In the genomic region with DNA sequence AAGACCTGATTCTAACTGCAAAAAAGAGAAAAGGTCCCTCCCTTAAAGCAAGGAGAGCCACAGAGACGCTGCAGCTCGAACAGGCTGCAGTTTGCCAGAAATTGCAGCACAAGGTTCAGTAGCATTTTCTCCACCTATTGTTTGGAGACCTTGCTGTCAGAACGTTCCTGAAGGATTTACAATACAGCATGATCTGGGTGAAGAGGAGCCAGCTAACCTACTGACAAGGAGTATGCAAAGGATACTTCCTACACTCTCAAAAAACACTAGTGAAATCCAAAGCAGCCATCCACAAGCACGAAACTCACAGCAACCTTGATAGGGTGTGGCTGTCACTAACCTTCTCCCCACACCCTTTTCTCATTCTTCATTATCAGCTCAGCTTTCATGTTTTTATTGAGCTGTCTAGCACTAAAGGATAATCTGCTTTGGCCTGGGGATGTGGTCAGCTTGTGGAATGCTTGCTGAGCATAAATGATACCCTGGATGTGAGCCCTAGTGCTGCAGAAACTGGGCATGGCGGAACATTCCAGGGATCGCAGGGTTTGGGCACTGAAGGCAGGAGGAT, we compare ENCODE assay signal across 7 mouse cellular contexts.
DNase-seq lines count a peak whose midpoint lies in the region; ATAC-seq and TF ChIP-seq lines count a peak whose summit lies in the region.

No protein-coding gene starts in this region.

- peak overlapping the region; percentile 24 for H3K4me2 ChIP-seq in forebrain, embryonic 14.5 days (ENCODE audit: low read length)
- H3K4me2 ChIP-seq in hindbrain, embryonic 15.5 days: peak overlapping the region; percentile 42
- H3K4me2 ChIP-seq in neural tube, embryonic 14.5 days (ENCODE audit: low read depth, low read length): no peak overlapping the region

- 27% methylated on average over 6 of the region's 6 CpGs for WGBS in lung, adult 2 months
- WGBS in forebrain, embryonic 14.5 days: 42% methylated on average over 6 of the region's 6 CpGs
- 33% methylated on average over 6 of the region's 6 CpGs for WGBS in hindbrain, embryonic 15.5 days
- WGBS in neural tube, embryonic 14.5 days: 52% methylated on average over 6 of the region's 6 CpGs

- peaks cover 22% of the 10 kb centered on the region for H3K4me1 ChIP-seq in lung, adult 2 months (ENCODE audit: control insufficient read depth, insufficient read depth, low read length)
- H3K4me1 ChIP-seq in forebrain, embryonic 14.5 days (ENCODE audit: control insufficient read depth, insufficient read depth, low read length): peaks cover 13% of the 10 kb centered on the region
- peaks cover 17% of the 10 kb centered on the region for H3K4me1 ChIP-seq in hindbrain, embryonic 15.5 days (replicated peaks)
- H3K4me1 ChIP-seq in neural tube, embryonic 14.5 days (ENCODE audit: control insufficient read depth, insufficient read depth, low read length): peaks cover 9% of the 10 kb centered on the region; the same call in 1 of the 2 replicates

- peak overlapping the region; percentile 38 for H3K9ac ChIP-seq in forebrain, embryonic 14.5 days (ENCODE audit: low read length)
- peak overlapping the region; percentile 31; the same call in 1 of the 2 replicates for H3K9ac ChIP-seq in hindbrain, embryonic 15.5 days
- H3K9ac ChIP-seq in neural tube, embryonic 14.5 days (replicated peaks; ENCODE audit: low read depth, low read length): peak overlapping the region; percentile 30; the same call in 1 of the 2 replicates

- peak overlapping the region; percentile 70 for H3K27ac ChIP-seq in forebrain, embryonic 14.5 days (ENCODE audit: low read depth, low read length)
- peak overlapping the region; percentile 71 for H3K27ac ChIP-seq in hindbrain, embryonic 15.5 days (replicated peaks)
- H3K27ac ChIP-seq in neural tube, embryonic 14.5 days (ENCODE audit: low read depth, low read length): peak overlapping the region; percentile 69

- H3K9me3 ChIP-seq in forebrain, embryonic 14.5 days (replicated peaks; ENCODE audit: control insufficient read depth, low read length): no peaks in the 10 kb centered on the region
- no peaks in the 10 kb centered on the region for H3K9me3 ChIP-seq in hindbrain, embryonic 15.5 days
- H3K9me3 ChIP-seq in neural tube, embryonic 14.5 days (ENCODE audit: control insufficient read depth, low read length): no peaks in the 10 kb centered on the region

- no peaks in the 10 kb centered on the region for H3K36me3 ChIP-seq in forebrain, embryonic 14.5 days (ENCODE audit: control insufficient read depth, insufficient read depth, low read length)
- no peaks in the 10 kb centered on the region for H3K36me3 ChIP-seq in hindbrain, embryonic 15.5 days
- H3K36me3 ChIP-seq in neural tube, embryonic 14.5 days (ENCODE audit: control insufficient read depth, insufficient read depth, low read length): no peaks in the 10 kb centered on the region

- no peak for TF ChIP-seq POLR2A in lung, adult 2 months (IDR thresholded peaks at IDR 0.05; ENCODE audit: borderline replicate concordance, extremely low read depth, low read depth, low read length)

- DNase-seq in lung, adult 2 months: peak; percentile 5
- DNase-seq in lung, postnatal 14 days: no peak
- no peak for DNase-seq in forebrain, embryonic 14.5 days (ENCODE audit: low spot score)
- DNase-seq in layer of hippocampus, adult 9-10 months (ENCODE audit: low spot score): no peak
- no peak for DNase-seq in layer of hippocampus, postnatal 14 days (ENCODE audit: low spot score in 2 of 2)

- no peak overlapping the region for H3K4me3 ChIP-seq in lung, adult 2 months (replicated peaks; ENCODE audit: extremely low read depth, low read depth, low read length)
- H3K4me3 ChIP-seq in forebrain, embryonic 14.5 days (ENCODE audit: low read depth, low read length): no peak overlapping the region
- peak overlapping the region; percentile 14 for H3K4me3 ChIP-seq in hindbrain, embryonic 15.5 days
- H3K4me3 ChIP-seq in neural tube, embryonic 14.5 days (ENCODE audit: low read depth, low read length): no peak overlapping the region

- peak; percentile 47 for ATAC-seq in forebrain, embryonic 14.5 days
- ATAC-seq in hindbrain, embryonic 15.5 days (ENCODE audit: low FRiP score, low read depth): peak; percentile 55; the same call in 1 of the 2 replicates
- no peak for ATAC-seq in neural tube, embryonic 14.5 days (ENCODE audit: low read depth)

- H3K27me3 ChIP-seq in forebrain, embryonic 14.5 days (replicated peaks; ENCODE audit: control insufficient read depth, insufficient read depth, low read length): no peaks in the 10 kb centered on the region
- H3K27me3 ChIP-seq in hindbrain, embryonic 15.5 days: no peaks in the 10 kb centered on the region
- H3K27me3 ChIP-seq in neural tube, embryonic 14.5 days (ENCODE audit: control insufficient read depth, insufficient read depth, low read length): no peaks in the 10 kb centered on the region

- no peak for TF ChIP-seq CTCF in lung, adult 2 months (IDR thresholded peaks at IDR 0.05; ENCODE audit: insufficient read depth, low read length)
